Mouse (Mus musculus): Measurements from ENCODE around the gene Mtmr12.
A peak's percentile ranks its signal among the peaks of the same experiment; 100 is the strongest.

Gene Mtmr12

GRCm38 (mm10) chr15:12236961-12237360 is 32.1 kb downstream of the Mtmr12 start:
- DNase-seq (ENCODE audit: low spot score): no peak

DNA sequence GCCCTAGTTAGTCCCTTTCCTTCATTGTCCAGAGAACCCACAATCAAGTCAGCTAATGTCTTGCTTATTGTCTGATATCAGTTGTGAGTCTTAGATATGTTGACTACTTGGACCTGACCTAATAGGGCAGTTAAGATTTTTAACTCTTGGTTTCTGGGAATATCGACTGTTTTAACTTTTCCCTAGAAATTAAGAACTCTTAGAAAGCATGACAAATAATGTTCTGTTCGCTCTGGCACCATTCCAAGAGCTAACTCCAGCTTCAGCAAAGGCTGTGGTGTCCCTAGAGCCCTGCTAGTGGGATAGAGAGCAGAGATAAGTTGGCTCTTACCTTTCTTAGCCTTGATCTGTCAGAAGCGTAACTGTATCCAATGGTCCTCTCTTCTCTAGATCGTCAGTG is 32.7 kb downstream of the Mtmr12 start:
- no peak for DNase-seq (ENCODE audit: low spot score)

DNA sequence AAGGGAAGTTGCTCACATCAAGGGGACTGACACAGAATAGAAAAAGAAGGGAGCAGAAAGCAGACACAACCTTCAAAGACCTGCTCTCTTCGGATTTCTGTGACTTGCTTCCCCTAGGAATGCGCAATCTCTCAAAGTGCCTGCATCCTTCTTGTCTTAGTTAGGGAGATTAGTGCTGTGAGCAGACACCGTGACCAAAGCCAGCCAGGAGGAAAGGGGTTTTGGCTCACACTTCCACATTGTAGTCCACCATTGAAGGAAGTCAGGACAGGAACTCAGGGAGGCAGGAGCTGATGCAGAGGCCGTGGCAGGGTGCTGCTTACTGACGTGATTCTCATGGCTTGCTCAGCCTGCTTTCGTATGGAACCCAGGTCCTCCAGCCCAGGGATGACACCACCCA is 33.5 kb downstream of the Mtmr12 start:
- no peak for DNase-seq (ENCODE audit: low spot score)

GRCm38 (mm10) chr15:12240705-12241328 is 36.0 kb downstream of the Mtmr12 start:
- DNase-seq (ENCODE audit: low spot score): no peak

- no peak for DNase-seq (ENCODE audit: low spot score)
Measured at GRCm38 (mm10) chr15:12243792-12244191, 39.0 kb downstream of the Mtmr12 start.

- DNase-seq (ENCODE audit: low spot score): no peak
Measured at GRCm38 (mm10) chr15:12245580-12246359, 40.9 kb downstream of the Mtmr12 start.

GRCm38 (mm10) chr15:12246360-12247158 is 41.7 kb downstream of the Mtmr12 start:
- DNase-seq (ENCODE audit: low spot score): no peak

GRCm38 (mm10) chr15:12247159-12247603 is 42.4 kb downstream of the Mtmr12 start:
- no peak for DNase-seq (ENCODE audit: low spot score)

DNA sequence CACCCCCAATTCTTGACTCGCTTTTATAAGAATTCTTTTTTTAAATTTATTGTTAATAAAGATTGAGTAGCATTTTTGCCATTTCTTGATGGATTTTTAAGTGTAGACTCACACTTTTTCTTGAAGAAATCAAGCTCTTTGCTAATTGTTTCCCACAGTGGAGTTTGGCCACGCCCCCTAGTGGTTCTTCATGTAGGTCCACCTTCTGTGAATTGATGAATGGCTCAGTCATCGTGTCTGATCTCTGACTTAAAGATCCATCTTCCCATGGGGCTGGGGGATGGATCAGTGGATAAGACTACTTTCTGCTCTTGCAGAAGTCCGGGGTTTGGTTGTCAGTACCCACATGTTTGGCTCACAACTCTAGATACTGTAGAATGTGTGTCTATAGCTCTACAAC is 43.5 kb downstream of the Mtmr12 start:
- peak; percentile 48 for DNase-seq (ENCODE audit: low spot score)

- no peak for DNase-seq (ENCODE audit: low spot score)
Measured at GRCm38 (mm10) chr15:12250350-12250749, 45.5 kb downstream of the Mtmr12 start.

DNA sequence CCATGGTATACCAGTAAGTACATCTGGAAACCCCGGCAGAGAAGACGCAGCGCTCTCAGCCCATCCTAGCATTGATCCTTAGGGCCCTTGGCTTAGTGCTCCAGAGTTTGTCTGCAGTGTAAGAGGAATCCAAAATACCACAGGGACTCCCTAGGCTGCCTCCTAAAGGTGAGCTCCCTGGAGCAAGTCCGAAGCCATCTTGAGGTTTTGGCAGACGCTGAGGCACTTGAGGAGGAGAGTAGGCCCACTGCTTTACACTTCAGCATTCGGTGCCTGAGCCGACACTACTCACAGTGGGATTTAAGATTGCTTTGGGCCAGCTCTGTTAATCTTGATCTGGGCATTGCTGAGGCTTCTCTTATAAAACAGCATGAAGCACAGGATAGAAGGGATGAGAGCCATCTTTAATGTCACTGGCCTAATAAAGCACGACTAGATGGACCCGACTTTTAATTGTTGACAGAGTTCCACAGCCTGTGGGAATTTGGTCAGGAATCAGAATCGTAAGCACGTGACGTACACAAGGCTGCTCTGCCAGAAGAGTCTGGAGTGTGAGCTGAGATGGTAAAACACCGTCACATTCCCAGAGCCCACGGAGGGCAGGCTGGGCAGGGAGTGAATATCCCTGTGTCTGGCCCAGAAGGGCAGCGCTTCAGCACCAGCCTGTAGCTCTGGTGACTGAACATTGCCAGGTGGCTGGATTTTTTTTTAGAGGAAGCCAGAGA is 46.8 kb downstream of the Mtmr12 start:
- no peak for DNase-seq (ENCODE audit: low spot score)

- DNase-seq (ENCODE audit: low spot score): no peak
Measured at GRCm38 (mm10) chr15:12252141-12252489, 47.3 kb downstream of the Mtmr12 start.

DNA sequence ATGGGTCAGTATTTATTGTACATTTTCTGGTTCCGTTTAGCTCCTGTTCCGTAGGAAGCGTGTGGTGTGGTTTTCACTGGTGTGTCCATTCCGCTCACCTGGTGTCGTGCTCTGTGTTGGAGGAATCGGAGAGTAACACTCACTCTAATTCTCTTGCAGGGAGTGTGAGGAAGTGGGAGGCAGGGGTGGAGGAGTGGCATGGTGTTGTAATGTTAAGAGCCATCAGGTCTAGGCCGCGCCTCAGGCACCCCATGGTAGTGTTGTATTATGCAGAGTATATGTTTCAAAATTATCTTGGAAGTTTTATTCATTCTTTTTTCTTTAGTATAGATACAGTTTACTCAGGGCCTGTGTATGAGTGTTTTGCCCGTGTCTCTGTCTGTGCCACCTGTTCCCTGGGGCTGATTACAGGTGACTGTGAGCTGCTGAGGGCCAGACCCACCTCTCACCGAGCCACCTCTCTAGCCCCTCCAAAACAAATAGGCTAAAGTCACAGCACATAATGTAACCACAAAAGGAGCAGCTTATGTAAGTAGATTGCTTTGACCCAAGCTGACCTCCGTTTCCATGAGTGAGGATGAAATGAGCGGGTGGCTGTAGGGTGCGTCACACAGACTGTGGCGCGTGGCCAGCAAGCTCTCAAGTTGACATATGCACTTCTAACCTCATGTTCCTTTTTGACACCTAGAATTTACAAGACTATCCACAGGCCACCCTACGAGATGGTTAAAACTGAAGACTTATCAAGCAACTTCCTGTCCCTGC is 53.1 kb downstream of the Mtmr12 start:
- DNase-seq (ENCODE audit: low spot score): no peak

- DNase-seq (ENCODE audit: low spot score): no peak
Measured at GRCm38 (mm10) chr15:12263056-12263455, 58.2 kb downstream of the Mtmr12 start.

DNA sequence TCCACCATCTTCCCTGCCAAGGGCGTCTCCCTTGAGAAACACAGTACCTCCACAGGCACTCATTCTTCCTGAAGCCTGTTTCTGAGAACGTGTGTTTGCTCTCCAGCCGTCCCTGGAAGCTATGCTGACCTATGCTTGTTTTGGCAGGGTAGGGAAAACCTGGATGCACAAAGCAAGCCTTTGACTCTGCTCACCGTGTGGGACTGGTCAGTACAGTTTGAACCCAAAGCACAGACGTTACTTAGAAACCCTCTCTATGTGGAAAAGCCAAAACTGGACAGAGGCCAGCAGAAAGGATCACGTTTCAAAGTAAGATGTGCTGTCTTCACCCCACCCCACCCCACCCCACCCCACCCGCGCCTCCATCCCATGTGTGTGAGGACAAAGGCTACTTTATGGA is 61.6 kb downstream of the Mtmr12 start:
- DNase-seq (ENCODE audit: low spot score): no peak

DNA sequence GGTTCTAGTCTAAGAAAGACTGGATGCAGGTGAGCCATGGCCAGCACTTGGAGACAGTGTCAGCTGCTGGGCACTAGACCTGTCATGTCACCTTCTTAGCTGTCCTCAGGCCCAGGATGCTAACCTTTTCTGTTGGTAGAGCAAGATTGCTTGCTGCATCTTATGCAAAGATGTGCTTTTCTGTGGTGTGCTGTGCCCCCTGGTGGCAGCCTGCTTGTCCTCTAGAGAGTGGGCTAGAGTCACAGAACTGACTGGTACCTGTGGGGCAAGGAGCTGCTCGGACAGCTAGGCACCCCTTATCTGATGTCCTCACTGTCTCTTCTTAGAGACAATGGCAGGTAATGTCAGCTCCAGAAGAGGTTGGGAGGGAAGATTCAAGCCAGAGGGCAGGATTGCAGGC is 63.2 kb downstream of the Mtmr12 start:
- DNase-seq (ENCODE audit: low spot score): peak; percentile 83

DNA sequence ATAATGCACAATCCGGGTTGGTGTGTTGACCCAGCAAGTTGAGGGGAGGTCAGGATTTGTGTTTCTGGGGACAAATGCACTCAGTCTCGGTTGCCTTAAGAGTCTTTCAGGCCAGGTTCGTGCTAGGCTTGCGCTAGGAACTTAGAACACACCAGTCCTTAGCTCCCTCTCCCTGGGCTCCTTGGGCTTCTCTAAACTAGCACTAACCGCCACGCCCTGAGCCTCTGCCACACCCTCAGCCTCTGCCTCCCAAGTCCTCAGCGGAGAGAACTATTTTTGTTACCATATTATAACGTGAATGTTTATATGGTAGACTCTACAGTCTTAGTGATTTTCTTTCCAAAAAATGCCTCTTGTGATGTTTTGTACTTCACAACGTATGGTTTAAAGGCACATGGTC is 66.5 kb downstream of the Mtmr12 start:
- no peak for DNase-seq (ENCODE audit: low spot score)

DNA sequence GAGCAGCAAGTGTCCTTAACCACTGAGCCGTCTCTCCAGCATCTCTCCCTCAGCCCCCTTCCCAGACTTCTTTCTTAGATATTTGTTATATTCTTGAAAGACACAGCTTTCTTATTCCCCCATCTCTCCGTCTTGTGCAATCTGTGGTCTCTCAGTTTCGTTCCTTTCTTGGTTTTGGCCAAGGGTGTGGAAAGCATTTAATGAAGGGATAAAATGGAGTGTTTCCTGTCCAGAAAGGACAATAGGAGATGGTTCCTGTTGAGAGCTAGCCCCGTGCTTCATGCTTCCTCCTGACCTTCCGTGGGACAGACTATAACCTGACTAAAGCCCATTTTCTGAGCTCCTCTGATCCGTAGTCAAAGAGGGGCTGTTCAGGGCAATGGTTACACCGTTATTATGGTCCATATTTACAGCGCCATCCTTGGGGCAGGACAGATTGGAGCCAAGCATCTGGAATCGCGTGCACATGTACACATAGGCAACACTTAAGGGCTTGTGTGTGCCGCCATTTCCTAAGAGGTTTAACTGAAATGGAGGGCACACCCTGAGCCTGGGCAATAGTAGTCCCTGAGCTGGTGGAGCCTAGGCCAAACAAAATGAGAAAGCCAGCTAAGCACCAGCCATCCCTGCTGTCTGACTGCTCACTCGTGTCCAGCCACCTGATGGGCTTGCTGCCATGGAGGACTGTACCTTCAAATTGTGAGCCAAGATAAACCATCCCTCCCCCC is 68.7 kb downstream of the Mtmr12 start:
- DNase-seq (ENCODE audit: low spot score): no peak

GRCm38 (mm10) chr15:12274053-12274769 is 69.4 kb downstream of the Mtmr12 start:
- no peak for DNase-seq (ENCODE audit: low spot score)

GRCm38 (mm10) chr15:12275091-12275623 is 70.3 kb downstream of the Mtmr12 start:
- DNase-seq (ENCODE audit: low spot score): no peak
